Mouse (Mus musculus) forebrain, embryonic 11.5 days (tissue): ENCODE data around the gene Cisd1. TPM values are rescaled to one million over a fixed set of nuclear protein-coding genes. Genes with fewer than 3 reads are reported as not detected.

Experiments
- ATAC-seq: fragments of 200-750 bp; cut with Nextera tagmentation; replicated peaks from 2 replicates; pipeline ENCODE4 v1.8.0; 2017; ENCODE audit warnings: moderate TSS enrichment; ENCODE audit not compliant: low FRiP score
- DNase-seq: peaks from one replicate; pipeline ENCODE4 v3.0.0-alpha.2; 2017; ENCODE audit warnings: low spot score
- H3K27ac ChIP-seq: fragments of 300-500 bp; sonication (generic); 2 replicates; pipeline ENCODE4 v1.5.1; 2014; ENCODE audit warnings: low read depth, low read length
- H3K27me3 ChIP-seq: fragments of 300-500 bp; sonication (generic); 2 replicates; pipeline ENCODE4 v1.6.1; 2014; ENCODE audit warnings: mild to moderate bottlenecking, low read length, mixed read lengths; ENCODE audit not compliant: control insufficient read depth, insufficient read depth
- H3K36me3 ChIP-seq: fragments of 300-500 bp; sonication (generic); 2 replicates; pipeline ENCODE4 v1.6.1; 2014; ENCODE audit warnings: mild to moderate bottlenecking, low read length, moderate library complexity, mixed read lengths; ENCODE audit not compliant: control insufficient read depth, insufficient read depth
- H3K4me1 ChIP-seq: fragments of 300-500 bp; sonication (generic); replicated peaks from 2 replicates; pipeline ENCODE4 v1.6.1; 2014; ENCODE audit warnings: low read length, mixed read lengths; ENCODE audit not compliant: control insufficient read depth, insufficient read depth
- H3K4me2 ChIP-seq: fragments of 300-500 bp; sonication (generic); 2 replicates; pipeline ENCODE4 v1.6.1; 2014; ENCODE audit warnings: low read depth, mild to moderate bottlenecking, low read length, moderate library complexity, mixed read lengths; ENCODE audit not compliant: severe bottlenecking
- H3K4me3 ChIP-seq: fragments of 300-500 bp; sonication (generic); 2 replicates; pipeline ENCODE4 v1.5.1; 2014; ENCODE audit warnings: low read depth, low read length
- H3K9ac ChIP-seq: fragments of 300-500 bp; sonication (generic); 2 replicates; pipeline ENCODE4 v1.6.1; 2014; ENCODE audit warnings: low read length
- H3K9me3 ChIP-seq: fragments of 300-500 bp; sonication (generic); 2 replicates; pipeline ENCODE4 v1.6.1; 2016; ENCODE audit warnings: low read length, mixed read lengths; ENCODE audit not compliant: control insufficient read depth
- WGBS: fragments of 180-500 bp; shearing (Covaris S2); extraction: QIAGEN DNeasy Blood & Tissue Kit; methylation state at CpG from one replicate; pipeline ENCODE4 v1.1.7; 2014; 5-methylcytosine and 5-hydroxymethylcytosine counted together
- polyA plus RNA-seq: library from polyadenylated mRNA; unstranded; fragments of >200 nt; fragmentation: Nextera tagmentation; extraction: Ambion mirVana; gene quantifications from 2 replicates; pipeline ENCODE4 v1.2.1, GENCODE M21; 2014

Cisd1 gene
- polyA plus RNA-seq, 1 experiment from 2014 or later: 137 TPM

DNA sequence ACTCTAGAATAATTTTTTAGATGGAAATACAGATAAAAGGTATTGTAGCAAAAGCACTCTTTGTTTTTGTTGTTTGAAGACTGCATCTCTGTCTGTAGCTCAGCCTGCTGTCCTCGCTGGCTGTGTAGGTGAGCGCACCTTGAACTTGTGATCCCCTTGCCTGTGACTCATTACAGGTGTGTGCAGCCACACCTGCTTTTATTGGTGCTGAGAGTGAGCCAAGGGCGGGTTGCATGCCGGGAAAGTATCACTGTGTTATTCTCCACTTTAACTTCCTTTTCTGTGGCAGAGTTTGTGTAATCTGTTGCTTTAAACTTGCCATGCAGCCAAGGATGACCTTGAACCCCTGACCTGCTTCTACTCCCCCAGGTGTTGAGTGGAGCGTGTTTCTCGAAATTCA lies 31.3 kb upstream of the Cisd1 start:
- no peaks in the 10 kb centered on the region; the same call in 1 of the 2 replicates for H3K36me3 ChIP-seq

DNA sequence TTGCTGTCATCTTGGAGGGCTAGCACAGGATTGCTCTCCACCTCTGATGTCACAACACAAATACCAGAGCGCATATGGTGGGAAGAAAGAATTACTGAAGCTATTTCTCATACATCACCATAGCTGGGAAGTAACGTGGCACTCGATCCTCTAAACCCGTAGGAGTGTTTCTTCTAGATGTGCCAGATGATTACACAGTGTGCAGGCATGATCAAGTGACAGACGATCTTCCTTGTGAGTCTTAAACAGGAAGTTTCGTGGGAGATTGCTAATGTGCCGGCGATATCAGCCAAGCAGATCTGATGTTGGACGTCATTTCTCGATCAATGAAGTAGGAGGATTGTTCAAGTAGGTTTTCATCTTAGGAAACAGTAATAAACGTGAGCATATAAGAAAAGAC lies 29.0 kb upstream of the Cisd1 start:
- H3K27me3 ChIP-seq: no peaks in the 10 kb centered on the region
- no peak overlapping the region for H3K4me2 ChIP-seq
- H3K9me3 ChIP-seq: no peaks in the 10 kb centered on the region
- H3K4me1 ChIP-seq: no peaks in the 10 kb centered on the region
- no peak overlapping the region for H3K9ac ChIP-seq
- no peaks in the 10 kb centered on the region; the same call in 1 of the 2 replicates for H3K36me3 ChIP-seq
- H3K27ac ChIP-seq: no peak overlapping the region
- ATAC-seq: no peak
- no peak overlapping the region for H3K4me3 ChIP-seq
- DNase-seq: no peak
- 93% methylated on average over 11 of the region's 11 CpGs for WGBS

More for the DNA sequence above, 31.3 kb upstream of the Cisd1 start:
- Histone ChIP-seq H3K9me3 (no peaks in the 10 kb centered on the region), H3K4me1 (no peaks in the 10 kb centered on the region), H3K9ac (no peak overlapping the region), H3K27ac (no peak overlapping the region), H3K4me2 (no peak overlapping the region), H3K27me3 (no peaks in the 10 kb centered on the region), H3K4me3 (no peak overlapping the region)
- DNase-seq (no peak), ATAC-seq (no peak)
- 92% methylated on average over 6 of the region's 6 CpGs for WGBS

DNA sequence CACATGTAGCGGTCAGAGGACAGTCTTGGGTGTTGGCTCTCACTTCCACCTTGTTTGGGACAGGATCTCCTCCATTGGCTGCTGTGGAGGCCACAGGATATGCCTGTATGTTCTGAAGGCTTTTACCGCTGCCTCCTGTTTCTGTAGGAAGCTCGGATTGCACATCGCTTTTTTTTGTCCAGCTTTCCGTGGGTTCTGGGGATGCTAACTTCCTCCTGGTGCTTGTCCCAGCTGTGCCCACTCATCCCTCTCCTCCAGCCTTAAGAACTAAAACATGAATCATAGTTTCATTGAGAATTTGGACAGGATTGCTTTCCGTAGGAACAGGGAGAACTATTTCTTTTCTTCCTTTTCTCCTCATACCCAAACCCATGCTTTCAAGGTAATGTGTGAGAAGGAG lies 27.1 kb upstream of the Cisd1 start:
- Histone ChIP-seq H3K9me3 (no peaks in the 10 kb centered on the region), H3K4me3 (no peak overlapping the region), H3K27ac (no peak overlapping the region), H3K27me3 (no peaks in the 10 kb centered on the region), H3K4me1 (no peaks in the 10 kb centered on the region), H3K9ac (no peak overlapping the region), H3K36me3 (no peaks in the 10 kb centered on the region), H3K4me2 (no peak overlapping the region)
- WGBS: 91% methylated on average over 6 of the region's 6 CpGs
- no peak for DNase-seq
- ATAC-seq: no peak

DNA sequence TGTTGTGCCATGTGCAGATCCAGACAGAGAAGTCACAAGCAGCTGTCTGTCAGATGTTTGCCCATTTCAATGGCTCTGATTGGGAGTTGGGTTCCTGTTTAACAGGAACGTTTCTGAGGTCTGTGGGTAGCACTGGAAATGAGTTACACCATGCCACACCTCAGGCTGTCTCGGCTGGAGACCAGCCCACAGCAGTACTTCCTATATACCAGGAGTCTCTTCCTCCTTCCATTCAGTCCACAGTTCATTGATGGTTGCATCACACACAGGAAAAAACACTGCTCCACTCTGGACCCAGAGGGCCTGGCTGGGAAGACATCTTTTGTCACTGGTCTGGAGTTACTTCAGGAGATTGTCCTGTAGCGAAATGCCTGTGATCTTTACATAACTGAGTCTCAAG lies 24.7 kb upstream of the Cisd1 start:
- ATAC-seq: no peak

DNA sequence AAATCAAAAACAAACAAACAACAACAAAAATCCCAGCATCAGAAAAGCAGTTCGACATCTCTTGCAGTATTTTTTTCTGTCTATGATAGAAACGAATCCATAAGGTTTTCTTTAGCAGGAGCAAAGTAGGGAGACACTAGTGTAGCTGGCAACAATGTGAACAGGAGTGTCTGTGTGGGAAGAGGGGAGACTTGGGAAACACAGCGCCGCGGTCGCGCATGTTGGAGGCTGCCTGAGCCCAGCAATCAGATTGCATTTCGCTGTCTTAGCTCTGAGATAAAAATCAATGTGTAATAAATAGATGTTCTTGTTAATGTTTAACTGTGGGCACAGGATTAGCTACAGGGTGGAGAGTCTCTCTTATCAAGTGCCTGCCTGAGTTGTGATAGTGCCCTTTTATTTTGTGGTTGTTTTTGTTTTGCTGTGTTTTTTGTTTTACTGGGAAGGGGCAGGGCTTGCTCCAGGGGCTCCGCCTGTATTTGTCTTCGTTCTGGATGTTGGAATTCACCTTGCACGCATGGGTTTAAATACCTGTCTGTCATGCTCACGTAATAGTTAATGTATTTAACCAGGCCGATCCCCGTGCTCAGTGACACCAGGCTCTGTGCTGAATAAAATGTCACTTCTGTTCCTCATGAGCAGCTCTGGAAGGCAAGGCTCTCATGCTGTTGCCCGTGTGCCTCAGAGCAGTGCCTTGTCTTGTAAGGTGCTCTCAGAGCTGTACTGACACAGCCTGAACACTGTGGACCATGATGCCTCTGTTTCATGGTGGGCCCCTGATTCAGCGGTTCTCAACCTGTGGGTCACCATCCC lies 23.6 kb upstream of the Cisd1 start:
- Histone ChIP-seq H3K9ac (no peak overlapping the region), H3K9me3 (no peaks in the 10 kb centered on the region), H3K36me3 (no peaks in the 10 kb centered on the region), H3K4me1 (no peaks in the 10 kb centered on the region), H3K4me3 (no peak overlapping the region), H3K27me3 (no peaks in the 10 kb centered on the region), H3K27ac (no peak overlapping the region), H3K4me2 (no peak overlapping the region)
- DNase-seq (no peak), ATAC-seq (no peak)
- 93% methylated on average over 16 of the region's 16 CpGs for WGBS

More for the DNA sequence above, 24.7 kb upstream of the Cisd1 start:
- Histone ChIP-seq H3K4me2 (no peak overlapping the region), H3K4me1 (no peaks in the 10 kb centered on the region), H3K36me3 (no peaks in the 10 kb centered on the region), H3K9ac (no peak overlapping the region), H3K27me3 (no peaks in the 10 kb centered on the region), H3K4me3 (no peak overlapping the region), H3K9me3 (no peaks in the 10 kb centered on the region), H3K27ac (no peak overlapping the region)
- WGBS: 89% methylated on average over 3 of the region's 3 CpGs
- no peak for DNase-seq

DNA sequence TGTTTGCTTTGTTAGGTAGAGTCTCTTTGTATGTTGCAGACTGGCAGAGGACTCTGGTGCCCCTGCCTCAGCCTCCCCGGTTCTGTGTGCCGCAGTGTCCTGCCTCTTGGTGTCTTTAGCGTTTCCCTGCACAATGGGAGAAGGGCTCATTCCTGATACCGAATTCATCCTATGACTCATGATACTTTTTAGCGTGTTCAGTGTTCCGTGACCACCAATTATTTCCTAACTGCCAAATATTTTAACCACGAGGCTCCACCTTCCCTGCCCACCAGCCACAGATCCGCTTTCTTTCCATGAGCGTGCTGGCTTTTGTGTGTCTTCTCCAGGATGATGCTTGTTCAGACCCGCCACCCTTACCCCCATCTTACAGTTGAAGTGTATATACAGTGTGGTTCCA lies 19.1 kb upstream of the Cisd1 start:
- Histone ChIP-seq H3K9me3 (no peaks in the 10 kb centered on the region), H3K4me2 (no peak overlapping the region), H3K27me3 (no peaks in the 10 kb centered on the region), H3K9ac (no peak overlapping the region), H3K36me3 (no peaks in the 10 kb centered on the region), H3K27ac (no peak overlapping the region), H3K4me3 (no peak overlapping the region), H3K4me1 (0 out of 2 replicates have a peak, but pooled peaks cover 2% of the 10 kb centered on the region)
- WGBS: 92% methylated on average over 10 of the region's 10 CpGs
- ATAC-seq: no peak
- no peak for DNase-seq

DNA sequence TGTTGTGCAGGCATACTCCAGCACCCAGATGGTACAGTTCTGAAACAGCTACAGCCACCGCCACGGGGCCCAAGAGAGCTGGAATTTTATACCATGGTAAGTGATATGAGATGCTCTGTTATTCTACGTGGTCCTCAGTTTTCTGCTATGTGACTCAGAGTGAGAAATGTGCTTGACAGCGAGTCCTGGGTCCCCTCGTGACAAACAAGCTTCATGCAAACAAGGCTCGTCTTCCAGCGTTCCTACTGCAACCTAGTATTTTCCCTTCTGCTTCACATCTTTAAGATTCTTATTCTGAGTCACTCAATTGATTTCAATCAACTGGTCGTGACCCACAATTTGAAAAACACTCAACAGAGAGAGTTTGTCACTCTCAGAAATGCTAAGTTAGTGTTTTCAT lies 18.7 kb upstream of the Cisd1 start:
- Histone ChIP-seq H3K4me2 (no peak overlapping the region), H3K4me1 (0 out of 2 replicates have a peak, but pooled peaks cover 2% of the 10 kb centered on the region), H3K27me3 (no peaks in the 10 kb centered on the region), H3K36me3 (no peaks in the 10 kb centered on the region), H3K9me3 (no peaks in the 10 kb centered on the region), H3K27ac (no peak overlapping the region), H3K4me3 (no peak overlapping the region), H3K9ac (no peak overlapping the region)
- ATAC-seq: no peak
- 92% methylated on average over 8 of the region's 8 CpGs for WGBS
- DNase-seq: no peak

DNA sequence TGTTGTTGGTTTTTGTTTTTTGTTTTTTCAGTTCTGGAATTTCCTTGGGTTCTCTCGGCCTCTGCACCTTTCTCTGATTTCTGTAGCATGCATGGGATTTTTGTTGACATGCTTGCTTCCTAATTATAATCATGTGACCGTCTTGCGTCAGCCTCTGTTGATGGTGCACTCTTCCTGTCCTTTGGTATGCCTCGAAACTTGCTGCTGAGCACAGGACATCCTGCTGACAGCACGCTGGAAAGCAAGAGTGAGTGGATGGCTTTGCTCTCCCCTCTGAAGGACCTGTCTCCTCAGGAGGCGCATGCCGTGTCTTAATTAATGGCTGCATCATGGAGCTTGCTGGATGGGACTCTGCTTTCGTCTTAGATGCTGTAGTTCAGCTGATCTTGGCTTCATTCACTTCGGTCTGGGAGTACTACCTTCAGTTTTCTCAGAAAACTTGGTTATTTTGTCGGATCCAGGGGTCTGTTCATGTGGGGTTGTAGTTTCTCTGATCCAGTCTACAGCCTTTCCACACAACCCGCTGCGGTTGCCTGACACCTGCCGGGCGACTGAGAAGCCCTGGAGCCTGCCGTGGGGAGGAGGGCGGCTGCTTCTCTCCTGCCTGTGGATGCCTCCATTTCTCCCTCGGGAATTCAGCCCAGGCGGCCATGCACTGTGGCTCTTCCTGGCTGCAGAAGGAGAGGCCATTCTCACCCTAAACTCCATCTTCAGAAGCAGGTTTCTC lies 17.2 kb upstream of the Cisd1 start:
- ATAC-seq (no peak), DNase-seq (no peak)
- Histone ChIP-seq H3K27ac (no peak overlapping the region), H3K9ac (no peak overlapping the region), H3K4me3 (no peak overlapping the region), H3K27me3 (no peaks in the 10 kb centered on the region), H3K4me2 (peak overlapping the region; percentile 18; the same call in 1 of the 2 replicates), H3K4me1 (0 out of 2 replicates have a peak, but pooled peaks cover 2% of the 10 kb centered on the region), H3K36me3 (no peaks in the 10 kb centered on the region), H3K9me3 (no peaks in the 10 kb centered on the region)
- 18% methylated on average over 18 of the region's 18 CpGs for WGBS
